Mouse (Mus musculus) liver, adult 2 months (tissue): ENCODE data around the gene 1700017N19Rik.

Source experiments
- CTCF ChIP-seq: fragments of 200-500 bp; IDR thresholded peaks from 2 replicates; pipeline ENCODE4 v1.5.1; 2011; ENCODE audit warnings: low read depth, low read length, control low read depth
- POLR2A ChIP-seq: fragments of 200-500 bp; IDR thresholded peaks from 2 replicates; pipeline ENCODE4 v1.6.1; 2011; ENCODE audit warnings: low read length, control low read depth; ENCODE audit not compliant: insufficient read depth; ENCODE audit errors: extremely low read depth

- TF ChIP-seq CTCF = no peak
- no peak for TF ChIP-seq POLR2A
These were observed 26.2 kb upstream of the 1700017N19Rik start for GRCm38 (mm10) chr10:100564112-100564511.
